Mouse (Mus musculus) fibroblast of lung, adult 2 months (primary cell): ENCODE data around the gene Med9.

Experiments
- DNase-seq: peaks from one replicate; pipeline ENCODE4 v3.0.0-alpha.2; 2011; ENCODE audit warnings: low read depth

Med9 gene

DNA sequence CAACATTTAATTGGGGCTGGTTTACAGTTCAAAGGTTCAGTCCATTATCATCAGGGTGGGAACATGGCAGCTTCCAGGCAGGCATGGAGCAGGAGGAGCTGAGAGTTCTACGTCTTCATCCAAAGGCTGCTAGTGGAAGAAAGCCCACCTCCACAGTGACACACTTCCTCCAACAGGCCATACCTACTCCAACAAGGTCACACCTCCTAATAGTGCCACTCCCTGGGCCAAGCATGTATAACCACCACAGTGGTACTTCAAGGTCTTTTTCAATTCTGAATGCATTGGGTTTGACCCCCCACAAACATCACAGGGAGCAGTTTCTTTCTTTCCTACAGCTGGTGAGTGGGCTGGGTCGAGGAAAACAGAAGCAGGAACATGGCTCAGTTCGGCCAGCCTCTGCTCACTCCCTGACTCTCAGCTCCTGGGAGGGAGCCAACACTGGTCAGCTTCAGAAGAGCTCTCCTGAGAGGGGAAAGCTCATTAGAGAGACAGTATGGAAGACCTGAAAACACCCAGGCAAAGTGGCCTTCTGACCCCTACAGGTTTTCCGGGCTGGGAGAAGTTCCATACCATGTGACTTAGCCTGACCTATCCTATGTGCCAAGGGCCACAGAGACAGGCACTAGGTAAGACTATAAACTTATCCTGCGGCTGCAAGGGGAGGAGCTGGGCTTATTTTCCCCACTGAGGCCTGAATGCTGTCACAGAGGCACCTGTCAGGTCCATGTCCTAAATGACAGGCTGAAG lies 53.4 kb downstream of the Med9 start:
- DNase-seq, result no peak

DNA sequence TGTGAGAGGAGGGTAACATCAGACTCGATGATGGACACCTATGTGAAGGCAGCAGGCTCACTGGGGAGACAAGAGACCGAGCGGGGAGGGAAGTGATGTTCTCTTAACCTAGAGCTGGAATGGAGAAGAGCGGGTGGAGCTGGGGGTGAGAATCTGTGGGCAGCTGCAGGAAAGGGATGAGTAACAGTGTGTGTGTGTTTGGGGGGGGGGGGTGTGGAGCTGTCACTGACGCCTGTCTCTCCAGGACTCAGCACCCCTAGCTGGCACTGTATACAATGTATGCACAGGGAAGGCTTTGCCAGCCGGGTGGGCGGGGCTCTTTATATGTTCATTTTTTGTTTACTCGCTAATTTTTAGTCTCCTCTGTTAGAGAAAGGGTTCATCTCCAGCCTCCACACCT lies 55.8 kb downstream of the Med9 start:
- DNase-seq, result no peak

DNA sequence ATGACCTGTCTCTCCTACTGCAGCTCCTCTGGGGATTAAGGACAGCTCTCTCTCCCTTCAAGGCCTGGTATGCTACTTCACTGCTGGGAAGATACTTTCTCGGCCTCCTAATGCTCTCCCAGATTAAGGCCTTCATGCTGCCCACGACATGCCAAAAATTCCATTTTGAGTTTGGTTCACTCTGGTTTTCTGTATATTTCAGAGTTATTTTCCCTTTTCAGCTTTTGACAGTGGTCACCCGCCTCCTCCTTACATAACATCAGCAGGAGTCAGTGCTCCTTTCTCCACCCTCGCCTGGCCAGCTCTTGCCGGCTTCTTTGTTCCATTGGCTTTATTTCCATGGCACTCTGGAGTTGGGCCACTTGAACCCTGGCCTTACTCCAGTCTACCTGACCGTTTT lies 56.7 kb downstream of the Med9 start:
- DNase-seq, result no peak

DNA sequence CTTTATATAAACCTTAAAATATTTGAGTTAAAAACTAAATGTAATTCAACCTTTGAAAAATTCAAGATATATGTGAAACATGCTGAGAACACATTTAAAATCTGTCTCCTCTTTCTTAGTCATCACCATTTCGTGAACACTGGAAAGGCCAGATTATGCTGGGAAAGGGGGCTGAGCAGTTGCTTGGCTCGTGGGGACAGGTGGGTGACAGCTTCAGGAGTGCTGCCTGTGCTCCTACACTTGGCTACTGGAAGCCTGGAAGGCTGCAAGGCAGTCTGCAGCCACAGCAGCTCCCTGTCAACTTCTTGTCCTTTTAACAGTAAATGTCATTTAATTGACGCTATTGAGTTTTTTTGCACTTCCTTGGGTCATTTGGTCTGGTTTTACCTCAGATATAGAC lies 57.9 kb downstream of the Med9 start:
- no peak for DNase-seq

DNA sequence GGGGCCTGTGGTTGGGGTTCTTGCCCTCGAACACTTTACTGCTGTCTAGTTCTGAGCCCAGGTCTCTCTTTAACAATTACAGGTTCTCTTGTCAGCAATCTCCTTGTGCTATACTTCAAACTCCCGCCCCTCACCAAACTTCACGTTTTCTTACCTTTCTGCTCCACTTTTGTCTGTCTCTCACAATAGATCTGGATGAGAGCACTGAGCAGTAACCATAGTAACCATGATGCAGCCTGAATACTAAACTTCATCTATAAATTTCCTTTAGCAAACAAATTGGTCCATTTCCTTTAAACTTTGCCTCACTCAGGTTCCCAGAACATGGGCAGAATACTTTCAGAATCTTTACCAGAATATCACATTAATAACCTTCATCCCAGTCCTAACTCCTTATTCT lies 61.4 kb downstream of the Med9 start:
- DNase-seq, result no peak

DNA sequence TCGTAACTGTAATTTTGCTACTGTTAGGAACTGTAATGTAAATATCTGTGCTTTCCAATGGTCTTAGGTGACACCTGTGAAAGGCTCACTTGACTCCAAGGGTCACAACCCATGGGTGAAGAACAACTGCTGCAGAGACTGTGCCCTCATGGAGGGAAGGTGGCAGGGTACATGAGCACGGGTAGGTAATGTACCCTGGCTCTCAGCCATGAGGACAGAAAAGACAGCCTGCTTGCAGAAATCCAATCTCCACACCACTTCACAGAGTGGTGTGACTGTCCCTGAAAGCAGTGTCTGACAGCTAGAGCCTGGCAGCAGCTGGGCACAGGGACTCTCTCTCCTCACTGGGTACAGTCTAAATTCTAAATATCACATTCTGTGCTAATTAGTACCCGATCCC lies 63.5 kb downstream of the Med9 start:
- no peak for DNase-seq
